Mouse (Mus musculus) embryonic fibroblast, embryonic 13.5 days (primary cell): ENCODE measurements around the gene Il1rl2.

Source experiments
- CTCF ChIP-seq: IDR thresholded peaks from 2 replicates; pipeline ENCODE4 v1.5.1; 2011; ENCODE audit warnings: mild to moderate bottlenecking, control low read depth, low read length, moderate library complexity, borderline replicate concordance; ENCODE audit not compliant: insufficient read depth
- POLR2A ChIP-seq: IDR thresholded peaks from 2 replicates; pipeline ENCODE4 v1.6.1; 2011; ENCODE audit warnings: low read depth, mild to moderate bottlenecking, control low read depth, low read length, moderate library complexity

GRCm38 (mm10) chr1:40322543-40322942 lies 1.9 kb upstream of the Il1rl2 start:
- TF ChIP-seq CTCF (no peak), POLR2A (no peak)
